Mouse (Mus musculus) inflammation-experienced regulatory T-cells, adult 6 months (primary cell): Measurements from ENCODE around the gene Snx10. TPM values are rescaled to one million over a fixed set of nuclear protein-coding genes. Genes with fewer than 3 reads are reported as not detected.
A peak's percentile ranks its signal among the peaks of the same experiment; 100 is the strongest.

Source experiments
- ATAC-seq: one replicate; pipeline ENCODE4 v1.8.0; 2017
- polyA plus RNA-seq, 3 experiments: library from polyadenylated mRNA; unstranded; fragments of 100-300 nt; shearing (Covaris generic); gene quantifications; one replicate each; pipeline ENCODE4 v1.2.1; 2017

Gene Snx10
- polyA plus RNA-seq, 3 experiments from 2014 or later: 26.4 to 55.3 (median 36.4) TPM

DNA sequence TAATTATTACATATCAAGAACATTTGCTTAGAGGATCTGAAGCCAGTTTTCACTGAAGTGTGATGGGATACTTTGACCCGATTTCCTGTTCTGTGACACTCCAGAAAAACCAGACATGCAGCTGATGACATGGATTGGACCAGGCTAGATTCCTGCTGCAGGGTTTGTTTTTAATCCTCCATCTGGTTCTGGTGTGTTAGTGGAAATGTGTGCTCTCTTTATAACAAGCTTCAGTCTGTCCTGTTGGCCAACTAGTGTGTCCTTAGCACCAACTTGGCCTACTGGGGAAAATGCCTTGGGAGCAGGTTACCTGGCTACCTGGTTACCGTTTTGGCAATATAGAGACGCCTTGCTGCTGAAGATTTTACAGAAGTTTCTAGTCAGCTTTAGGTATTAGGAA is 63.6 kb downstream of the Snx10 start:
- ATAC-seq: no peak

GRCm38 (mm10) chr6:51591264-51591663 is 67.6 kb downstream of the Snx10 start:
- no peak for ATAC-seq

- no peak for ATAC-seq
Observed at GRCm38 (mm10) chr6:51591844-51592243, 68.1 kb downstream of the Snx10 start.

DNA sequence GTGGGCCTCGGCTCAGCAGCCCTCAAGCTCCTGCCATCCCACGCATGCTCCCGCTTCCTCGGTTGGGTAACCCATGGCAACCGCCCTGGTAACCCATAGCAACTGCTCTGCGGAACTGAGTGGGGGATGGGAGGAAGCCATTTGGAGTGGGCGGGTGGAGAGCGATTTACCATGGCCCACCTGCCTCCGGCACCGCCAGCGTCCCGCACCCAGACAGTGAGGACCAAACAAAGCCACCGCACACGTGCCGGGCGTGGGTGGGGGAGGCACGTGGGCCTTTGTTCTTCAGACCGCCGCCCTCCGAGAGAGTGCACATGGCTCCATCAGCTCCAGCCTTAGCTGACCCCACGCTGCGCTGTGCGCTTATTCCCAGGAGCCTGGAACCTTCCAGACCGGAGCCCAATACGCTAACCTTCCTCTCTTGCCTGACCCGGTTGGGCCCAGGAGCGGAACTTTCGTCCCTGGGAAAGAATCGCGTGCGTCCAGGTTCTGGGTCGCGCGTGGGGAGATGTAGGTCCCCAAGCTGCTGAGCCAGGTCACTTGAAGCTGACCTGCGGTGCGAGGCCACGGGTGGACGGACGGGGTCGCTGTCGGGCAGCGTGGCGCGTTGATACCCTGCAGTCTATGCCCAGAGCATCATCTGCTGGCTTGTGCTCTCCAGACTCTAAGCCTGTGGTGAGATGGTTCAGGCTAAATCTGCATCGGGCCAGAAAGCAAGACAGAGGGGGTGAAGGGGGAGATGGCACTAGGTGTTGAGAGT is 68.8 kb downstream of the Snx10 start:
- ATAC-seq: peak; percentile 74

DNA sequence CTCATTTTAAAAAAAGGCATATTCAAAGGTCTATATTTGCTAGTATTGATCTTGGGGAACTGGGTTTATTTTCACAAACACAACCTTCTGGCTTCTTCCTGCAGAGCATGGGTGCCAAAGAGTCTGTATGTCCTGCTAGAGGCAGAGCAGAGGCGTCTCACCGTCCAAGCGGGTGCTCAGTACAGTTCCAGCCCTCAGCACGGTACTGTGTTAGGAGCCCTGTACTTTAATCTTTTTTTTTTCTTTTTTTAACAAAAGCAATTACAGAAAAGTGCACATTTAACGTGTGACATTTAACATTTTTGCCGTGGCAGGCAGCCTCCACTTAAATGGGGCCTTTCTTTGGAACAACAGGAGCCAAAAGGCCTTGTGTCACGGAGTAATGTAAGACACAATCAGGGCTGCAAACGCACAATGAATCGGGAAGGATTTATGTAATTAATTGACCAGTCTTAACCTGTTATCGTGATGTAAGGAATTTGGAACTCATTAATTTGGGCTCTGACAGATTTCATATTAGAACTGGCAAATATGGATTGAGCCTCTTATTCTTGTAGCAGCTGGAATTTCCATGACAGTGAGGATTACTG is 69.8 kb downstream of the Snx10 start:
- no peak for ATAC-seq

GRCm38 (mm10) chr6:51594516-51594915 is 70.8 kb downstream of the Snx10 start:
- no peak for ATAC-seq

DNA sequence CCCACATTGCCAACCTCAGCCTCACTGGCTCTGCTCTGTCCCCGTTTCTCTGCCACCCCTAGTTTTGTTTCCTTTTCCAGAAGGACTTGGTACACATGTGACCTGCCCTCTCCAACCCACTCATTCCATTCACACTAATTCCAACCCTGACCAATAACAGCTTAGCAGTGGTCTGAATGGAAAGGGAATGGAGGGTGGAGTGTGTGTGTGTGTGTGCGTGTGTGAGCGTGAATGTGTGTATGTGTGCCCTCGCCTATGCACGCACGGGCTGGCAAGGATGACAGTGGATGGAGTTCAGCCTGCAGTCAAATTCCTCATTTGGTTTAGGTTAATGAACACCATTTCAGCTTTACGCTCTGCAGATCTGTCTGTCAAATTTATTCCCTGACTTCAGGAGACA is 74.4 kb downstream of the Snx10 start:
- no peak for ATAC-seq

- no peak for ATAC-seq
Observed at GRCm38 (mm10) chr6:51600412-51600811, 76.7 kb downstream of the Snx10 start.

DNA sequence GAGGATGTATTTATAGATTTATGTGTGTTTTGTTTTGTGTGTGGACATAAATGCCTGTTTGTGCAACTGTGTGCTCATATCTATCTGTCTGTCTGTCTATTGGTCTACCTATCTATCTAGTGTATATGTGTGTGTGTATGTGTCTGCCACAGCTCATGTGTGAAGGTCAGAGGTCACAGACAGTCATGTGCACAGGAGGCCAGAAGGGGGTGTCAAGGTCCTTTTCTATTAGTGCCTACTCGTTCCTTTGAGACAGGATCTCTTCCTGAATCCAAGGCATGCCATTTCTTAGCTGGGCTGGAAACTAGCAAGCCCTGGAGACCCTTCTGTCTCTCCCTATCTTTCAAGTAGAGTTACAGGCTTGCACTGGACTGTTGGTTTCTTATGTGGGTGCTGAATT is 78.6 kb downstream of the Snx10 start:
- ATAC-seq: no peak

GRCm38 (mm10) chr6:51603691-51604090 is 80.0 kb downstream of the Snx10 start:
- no peak for ATAC-seq

GRCm38 (mm10) chr6:51606245-51606644 is 82.5 kb downstream of the Snx10 start:
- ATAC-seq: no peak

- ATAC-seq: no peak
Observed at GRCm38 (mm10) chr6:51606803-51607202, 83.1 kb downstream of the Snx10 start.

DNA sequence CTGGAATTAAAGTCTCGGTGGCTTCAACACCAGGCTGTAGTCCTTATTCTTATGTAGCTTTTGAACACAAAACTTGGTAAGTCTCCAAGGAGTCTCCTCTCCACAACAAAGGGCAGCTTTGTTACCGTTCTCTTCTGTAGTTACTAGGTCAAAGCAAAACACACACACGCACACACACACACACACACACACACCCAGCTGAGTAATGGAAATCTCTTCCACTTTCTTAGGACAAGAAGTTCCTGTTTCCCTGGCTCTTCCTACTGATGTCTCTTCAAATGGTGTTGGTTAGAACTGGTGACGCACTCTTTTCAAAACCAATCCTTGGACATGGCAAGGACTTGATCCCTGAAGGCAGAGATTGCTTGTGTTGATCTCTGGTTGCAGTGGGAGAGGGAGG is 87.9 kb downstream of the Snx10 start:
- no peak for ATAC-seq

GRCm38 (mm10) chr6:51612371-51613051 is 88.8 kb downstream of the Snx10 start:
- no peak for ATAC-seq

GRCm38 (mm10) chr6:51613661-51614060 is 90.0 kb downstream of the Snx10 start:
- no peak for ATAC-seq

- ATAC-seq: no peak
Observed at GRCm38 (mm10) chr6:51626843-51627242, 103.1 kb downstream of the Snx10 start.

DNA sequence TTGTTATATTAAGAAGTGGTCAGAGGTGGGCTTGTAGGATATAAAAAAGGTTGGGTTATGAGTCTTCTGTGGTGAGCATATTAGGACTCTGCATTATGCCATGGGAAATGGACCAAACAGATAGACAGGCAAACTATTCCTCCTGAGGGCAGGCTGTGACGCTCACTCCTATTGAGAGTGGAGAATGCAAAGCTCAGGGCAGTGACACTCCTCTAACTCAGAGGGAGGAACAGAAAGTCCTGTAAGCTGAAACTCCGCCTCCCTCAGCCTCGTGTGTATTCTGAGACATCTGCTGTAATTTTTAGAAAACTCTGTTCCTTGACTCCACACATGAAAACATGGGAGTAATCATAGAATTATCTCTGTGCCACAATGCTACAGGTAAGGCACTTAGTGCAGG is 106.0 kb downstream of the Snx10 start:
- ATAC-seq: no peak

DNA sequence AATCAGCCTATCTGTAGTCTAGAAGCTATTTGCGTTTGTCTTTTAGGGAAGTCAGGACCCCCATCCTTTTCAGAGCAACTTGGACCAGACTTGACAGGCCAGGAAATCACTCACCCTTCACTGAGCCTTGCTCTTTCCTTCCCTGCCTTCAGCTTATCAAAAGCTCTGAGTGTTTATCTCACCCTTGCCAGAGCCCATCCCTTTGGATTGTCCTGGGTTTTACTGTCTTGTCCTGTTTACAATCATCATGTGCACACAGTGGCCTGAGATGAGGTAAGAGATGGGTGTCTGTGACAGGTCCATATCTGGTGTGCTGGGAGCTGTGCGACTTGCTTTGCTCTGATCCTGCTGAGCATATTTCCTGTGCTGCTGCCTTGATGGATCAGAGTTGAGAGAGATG is 106.5 kb downstream of the Snx10 start:
- no peak for ATAC-seq

DNA sequence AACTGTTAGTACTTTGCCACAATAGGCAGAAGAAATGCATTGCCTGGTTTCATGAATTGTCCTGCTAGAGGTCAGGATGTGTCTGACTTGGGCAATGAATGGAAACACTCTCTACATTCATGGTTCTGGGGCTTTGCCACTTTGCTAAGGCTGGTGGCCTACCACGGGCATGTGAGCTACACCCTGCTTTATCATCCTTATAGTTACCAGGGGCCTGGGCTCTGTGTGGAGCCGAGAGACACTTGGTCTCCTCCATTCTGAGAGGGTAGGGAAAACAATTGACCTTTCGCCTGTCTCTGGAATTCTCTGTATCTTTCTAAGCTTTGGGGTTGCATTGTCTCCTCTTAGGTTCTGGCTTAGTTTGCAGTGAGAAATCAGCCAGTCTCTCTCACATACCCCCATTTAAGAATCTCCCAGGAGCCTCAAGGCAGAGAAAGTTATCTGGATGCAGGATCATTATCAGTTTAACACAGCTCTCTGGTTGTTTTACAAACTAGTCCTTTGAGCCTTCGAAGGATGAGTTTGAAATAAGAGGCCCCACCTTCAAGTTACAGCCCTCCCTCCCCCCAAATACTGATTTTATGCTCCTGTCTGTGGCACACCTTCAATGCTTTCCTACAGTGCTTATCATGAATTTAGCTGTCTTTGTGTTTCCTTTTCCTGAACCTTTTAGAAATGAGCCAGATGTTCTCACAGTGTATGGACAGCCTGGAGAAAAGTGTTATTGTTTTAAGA is 109.4 kb downstream of the Snx10 start:
- no peak for ATAC-seq

DNA sequence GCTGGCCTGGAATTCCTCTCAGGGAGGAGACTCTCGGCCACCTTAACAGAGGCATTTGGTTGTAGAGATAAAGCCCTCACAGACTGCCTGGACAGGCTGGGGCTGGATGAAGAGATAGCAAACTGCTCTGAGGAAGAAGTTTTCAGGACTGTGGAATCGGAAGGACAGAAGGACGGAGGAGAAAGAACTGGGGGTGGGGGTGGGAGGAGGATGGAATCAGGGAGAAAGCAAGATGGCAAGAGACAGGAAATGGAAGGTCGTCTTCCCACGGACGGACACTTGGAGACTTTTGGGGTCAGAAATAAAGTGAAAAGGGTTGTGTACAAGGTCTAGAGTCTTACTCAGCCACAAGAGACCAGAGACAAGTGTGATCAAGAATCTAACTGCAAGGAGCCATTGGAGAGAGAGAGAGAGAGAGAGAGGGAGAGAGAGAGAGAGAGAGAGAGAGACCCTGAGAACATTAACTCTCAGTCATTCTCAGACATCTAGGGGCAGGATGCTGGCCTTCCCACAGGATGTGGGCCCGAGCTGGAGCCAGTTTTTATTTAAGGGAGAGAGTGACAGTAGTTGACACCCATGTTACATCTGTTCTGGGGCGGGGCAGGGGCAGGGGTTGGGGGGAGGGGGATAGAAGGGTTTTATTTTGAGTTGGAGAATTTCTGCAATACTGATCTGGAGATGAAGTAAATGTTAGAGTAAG is 110.1 kb downstream of the Snx10 start:
- no peak for ATAC-seq

DNA sequence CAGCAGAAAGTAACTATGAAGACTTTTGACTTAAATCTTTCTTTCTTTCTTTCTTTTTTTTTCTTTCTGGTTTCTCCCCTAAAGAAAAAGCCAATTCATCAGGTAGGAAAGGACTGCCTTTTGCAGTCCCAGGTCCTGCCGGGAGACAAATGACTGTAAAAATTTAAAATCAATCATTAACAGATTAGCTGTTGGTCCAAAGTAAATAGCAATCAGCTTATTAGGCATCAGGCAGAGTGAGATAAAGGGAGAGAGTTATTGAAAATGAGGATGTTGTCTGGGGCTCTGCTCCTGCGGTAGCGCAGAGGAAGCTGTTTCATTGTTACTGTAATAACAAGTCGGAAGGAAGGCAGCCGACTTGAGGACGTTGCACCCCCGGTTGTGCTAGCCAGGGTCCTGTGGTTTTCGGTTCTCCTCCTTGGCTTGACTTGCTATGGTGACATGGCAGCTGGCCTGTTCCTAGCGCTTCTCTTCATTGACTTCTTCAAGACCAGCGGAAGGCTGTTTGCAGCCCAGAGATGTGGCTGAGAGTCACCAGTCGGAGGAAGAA is 112.4 kb downstream of the Snx10 start:
- no peak for ATAC-seq
